17 mouse cellular contexts compared by ENCODE assay signal in genomic region chr2:73973774-73974173, GRCm38 (mm10).
"Had no signal": no experiment of that assay in that cellular context is flagged by ENCODE, and none has a peak within 500 bp of the region (broad histone marks: within the 10 kb centered on the region; RNA-seq: fewer than 3 reads in every experiment).

No protein-coding gene starts in this region.

- H3K4me3 ChIP-seq: limb, embryonic 12.5 days; liver, embryonic 13.5 days; lung, embryonic 15.5 days; midbrain, embryonic 10.5 days; midbrain, embryonic 15.5 days; neural tube, embryonic 13.5 days had no signal

- DNase-seq: kidney, adult 9 months; kidney, postnatal 36 days; layer of hippocampus, adult 9-11 months; layer of hippocampus, postnatal 36 days; liver; liver, embryonic 13.5 days; liver, postnatal 0 days; lung, postnatal 36 days; right cerebral cortex, postnatal 14 days; thymus, adult 18-20 months; thymus, postnatal 14 days had no signal

- H3K27ac ChIP-seq: kidney, postnatal 0 days; limb, embryonic 12.5 days; liver, embryonic 13.5 days; lung, embryonic 15.5 days; midbrain, embryonic 10.5 days; neural tube, embryonic 13.5 days had no signal

- H3K9me3 ChIP-seq: limb, embryonic 12.5 days; liver, embryonic 13.5 days; lung, embryonic 15.5 days; midbrain, embryonic 10.5 days; midbrain, embryonic 15.5 days; neural tube, embryonic 13.5 days had no signal

- H3K9ac ChIP-seq: limb, embryonic 12.5 days; liver, embryonic 13.5 days; liver, postnatal 0 days; lung, embryonic 15.5 days; midbrain, embryonic 15.5 days; neural tube, embryonic 13.5 days had no signal

- H3K36me3 ChIP-seq: limb, embryonic 12.5 days; liver, embryonic 13.5 days; lung, embryonic 15.5 days; midbrain, embryonic 10.5 days; midbrain, embryonic 15.5 days; neural tube, embryonic 13.5 days had no signal

- H3K27me3 ChIP-seq: liver, embryonic 13.5 days had no signal

- H3K4me2 ChIP-seq: limb, embryonic 12.5 days; liver, embryonic 13.5 days; lung, embryonic 15.5 days; midbrain, embryonic 15.5 days; neural tube, embryonic 13.5 days had no signal

- H3K4me1 ChIP-seq: liver, embryonic 13.5 days; lung, embryonic 15.5 days had no signal

- ATAC-seq: liver, postnatal 0 days; midbrain, embryonic 15.5 days had no signal
